Mouse (Mus musculus) left cerebral cortex, adult 11 months (tissue): Measurements from ENCODE around the gene Snai3.
A peak's percentile ranks its signal among the peaks of the same experiment; 100 is the strongest.

Experiments
- DNase-seq: peaks from one replicate; pipeline ENCODE4 v3.0.0; 2022; ENCODE audit warnings: low spot score

Gene Snai3

DNA sequence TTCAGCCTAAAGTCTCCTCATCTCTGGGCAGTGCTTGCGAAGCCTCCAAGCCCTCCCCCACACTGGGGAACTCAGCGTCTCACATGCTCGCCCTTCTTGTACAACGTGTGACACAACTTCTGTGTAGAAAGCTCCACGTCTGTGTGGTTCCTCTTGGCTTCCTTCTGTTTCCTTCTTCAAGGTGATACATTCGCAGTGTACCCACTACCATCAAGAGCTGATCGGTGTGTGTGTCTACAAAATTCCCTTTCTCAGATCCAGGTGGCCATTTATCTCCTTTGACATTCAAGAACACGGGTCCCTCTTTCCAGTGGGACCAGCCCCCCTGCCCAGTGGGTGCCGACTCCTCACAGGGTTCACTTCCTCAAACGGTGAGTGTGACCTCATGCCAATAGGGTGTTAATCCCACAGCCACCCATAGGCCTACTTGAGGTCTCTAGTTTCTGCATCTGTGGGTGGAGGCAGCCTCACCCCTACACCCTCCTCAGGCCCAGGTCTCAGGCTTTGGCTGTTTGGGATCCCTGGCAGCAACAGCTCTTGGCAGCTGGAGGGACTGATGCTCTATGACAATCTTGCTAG is 30.4 kb downstream of the Snai3 start:
- no peak for DNase-seq

- DNase-seq = no peak
Measured at GRCm38 (mm10) chr8:122428163-122428562, 32.4 kb downstream of the Snai3 start.

DNA sequence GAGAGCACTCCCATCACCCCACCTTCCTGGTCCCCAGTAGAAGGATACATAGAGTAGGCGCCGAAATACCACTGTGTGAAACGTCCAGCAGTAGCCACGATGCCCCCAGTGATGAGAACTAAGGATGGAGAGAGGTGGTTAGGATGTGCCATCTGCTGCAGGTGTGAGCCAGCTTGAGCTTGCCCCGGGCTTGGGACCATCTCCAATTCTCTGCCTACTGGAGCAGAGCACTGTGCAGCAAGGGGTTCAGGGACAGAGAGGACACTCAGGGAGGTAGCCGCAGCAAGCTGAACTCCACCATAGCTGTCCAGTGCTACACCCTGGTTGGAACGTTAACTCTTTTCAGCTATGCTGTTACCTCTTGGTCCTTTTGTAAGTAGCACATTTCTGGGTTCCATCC is 32.9 kb downstream of the Snai3 start:
- DNase-seq = no peak

DNA sequence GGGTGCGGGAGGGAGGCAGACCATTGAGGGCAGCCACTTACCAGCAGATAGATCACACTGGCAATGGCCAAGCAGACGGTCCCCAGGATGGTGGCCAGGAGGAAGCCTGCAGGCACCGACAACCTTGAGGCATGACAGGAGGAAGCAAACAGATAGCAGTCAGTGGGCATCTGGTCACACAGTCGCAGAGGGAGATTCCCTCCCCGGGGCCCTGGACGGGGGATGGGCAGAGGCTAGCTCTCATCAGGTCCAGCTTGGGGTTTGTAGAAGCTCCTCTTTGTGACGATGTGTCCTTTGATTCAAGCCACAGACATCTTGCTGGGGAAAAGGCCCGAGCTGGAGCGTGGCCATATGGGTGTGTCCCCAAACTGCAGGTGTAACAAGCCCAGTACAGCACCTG is 34.4 kb downstream of the Snai3 start:
- DNase-seq = no peak

DNA sequence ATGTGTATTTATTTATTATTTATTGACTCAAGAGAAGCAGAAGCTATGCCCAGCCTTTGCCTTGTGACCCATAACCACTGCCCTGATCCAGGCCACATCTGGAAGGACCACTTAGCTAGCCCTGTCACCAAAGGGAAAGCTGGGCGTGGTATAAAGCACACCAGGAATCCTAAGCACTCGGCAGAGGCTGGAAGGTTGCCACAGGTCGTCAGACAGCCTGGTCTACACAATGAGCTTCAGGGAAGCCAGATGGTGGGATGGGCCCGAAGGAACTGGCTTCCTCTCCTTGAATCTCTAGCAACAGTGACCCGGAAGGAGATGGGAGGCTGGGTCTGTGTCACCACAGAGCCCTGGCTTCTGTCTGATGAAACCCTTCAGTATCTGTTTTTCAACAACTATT is 36.9 kb downstream of the Snai3 start:
- DNase-seq = no peak

GRCm38 (mm10) chr8:122423217-122423616 is 37.3 kb downstream of the Snai3 start:
- DNase-seq = no peak

GRCm38 (mm10) chr8:122421376-122422070 is 39.0 kb downstream of the Snai3 start, which contains the start of gene Il17c:
TSS of gene Il17c (plus strand) at chr8:122422020.
- no peak for DNase-seq

GRCm38 (mm10) chr8:122419881-122420555 is 40.5 kb downstream of the Snai3 start:
- DNase-seq = peak; percentile 51

DNA sequence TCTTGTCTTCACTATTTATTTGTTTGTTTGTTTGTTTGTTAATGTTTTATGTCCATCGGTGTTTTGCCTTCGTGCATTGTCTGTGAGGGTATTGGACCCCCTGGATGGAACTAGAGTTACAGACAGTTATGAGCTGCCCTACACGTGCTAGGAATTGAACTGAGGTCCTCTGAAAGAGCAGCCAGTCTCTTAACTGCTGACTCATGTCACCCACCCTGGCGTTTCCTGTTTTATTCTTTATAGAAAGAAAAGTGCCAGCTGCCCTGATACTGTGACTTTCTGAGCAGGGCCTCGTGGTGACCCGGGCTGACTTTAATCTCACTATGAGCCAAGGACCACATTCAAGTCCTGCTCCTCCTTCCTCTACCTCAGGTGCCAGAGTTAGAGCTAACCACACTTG is 45.0 kb downstream of the Snai3 start:
- DNase-seq = no peak

DNA sequence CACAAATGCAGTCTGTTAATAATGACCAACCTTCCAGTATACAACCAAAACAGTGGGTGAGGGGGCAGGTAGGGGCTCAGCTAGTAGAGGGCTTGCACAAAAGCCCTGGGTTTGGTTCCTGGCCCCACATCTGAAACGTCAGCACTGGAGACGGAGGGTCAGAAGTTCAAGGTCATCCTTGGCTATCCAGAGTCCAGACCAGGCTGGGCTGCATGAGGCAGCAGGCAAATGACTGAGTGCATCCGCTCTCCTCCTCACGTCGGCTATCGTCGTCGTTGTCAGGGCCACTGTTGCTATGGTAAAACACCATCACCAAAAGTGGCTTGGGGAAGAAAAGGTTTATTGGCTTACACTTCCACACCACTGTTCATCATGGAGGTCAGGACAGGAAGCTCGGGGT is 46.2 kb downstream of the Snai3 start:
- no peak for DNase-seq

DNA sequence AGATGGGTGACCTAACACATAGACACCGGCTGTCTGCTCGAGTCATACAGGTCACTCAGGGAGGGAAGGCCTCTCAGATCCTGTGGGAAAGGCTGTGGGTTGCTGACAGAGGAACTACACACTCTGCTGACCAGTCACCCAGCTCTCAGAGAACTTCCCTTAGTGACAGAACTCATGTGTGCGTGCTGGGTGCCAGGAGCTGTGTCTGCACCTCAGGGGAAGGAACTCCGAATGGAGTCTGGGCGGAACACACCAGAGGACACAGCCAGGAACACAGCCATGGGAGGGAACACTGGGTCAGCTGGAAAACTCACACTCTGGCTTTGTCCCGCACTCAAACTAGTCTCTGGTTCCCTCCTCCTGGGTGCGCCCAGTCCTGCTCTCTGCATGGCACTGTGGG is 52.9 kb downstream of the Snai3 start:
- DNase-seq = no peak

DNA sequence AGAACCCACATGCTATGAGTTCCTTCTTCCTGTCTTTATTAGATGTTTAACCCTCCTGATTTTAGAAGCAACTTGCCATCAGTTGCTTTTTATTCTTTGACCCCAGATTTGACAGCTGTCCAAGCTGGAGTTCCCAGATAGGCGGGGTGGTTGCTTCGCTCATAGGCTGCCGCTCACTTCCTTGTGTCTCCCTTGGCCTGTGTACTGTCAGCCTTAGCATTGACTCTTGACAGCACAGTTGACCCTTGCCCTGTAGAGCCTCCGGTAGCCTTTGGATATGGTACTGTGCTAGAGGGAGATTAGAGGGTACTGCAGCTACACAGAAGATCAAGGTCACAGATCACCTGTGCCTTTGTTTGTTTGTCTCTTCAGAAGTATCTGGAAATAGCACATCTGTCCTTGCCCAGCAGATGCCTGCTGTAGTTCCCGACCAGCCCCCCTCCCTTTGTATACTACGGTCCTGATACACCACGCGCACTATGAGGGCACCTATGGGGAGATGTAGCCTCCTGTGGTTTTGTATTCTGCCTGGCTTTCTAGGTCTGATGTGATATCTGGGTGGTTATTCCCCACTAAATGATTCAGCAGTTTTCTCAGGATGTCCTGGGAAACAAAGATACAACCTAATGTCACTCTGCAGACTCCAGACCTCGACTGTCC is 55.3 kb downstream of the Snai3 start:
- DNase-seq = no peak
